Mouse (Mus musculus): Measurements from ENCODE around the gene Kcnip1.

Kcnip1 gene

DNA sequence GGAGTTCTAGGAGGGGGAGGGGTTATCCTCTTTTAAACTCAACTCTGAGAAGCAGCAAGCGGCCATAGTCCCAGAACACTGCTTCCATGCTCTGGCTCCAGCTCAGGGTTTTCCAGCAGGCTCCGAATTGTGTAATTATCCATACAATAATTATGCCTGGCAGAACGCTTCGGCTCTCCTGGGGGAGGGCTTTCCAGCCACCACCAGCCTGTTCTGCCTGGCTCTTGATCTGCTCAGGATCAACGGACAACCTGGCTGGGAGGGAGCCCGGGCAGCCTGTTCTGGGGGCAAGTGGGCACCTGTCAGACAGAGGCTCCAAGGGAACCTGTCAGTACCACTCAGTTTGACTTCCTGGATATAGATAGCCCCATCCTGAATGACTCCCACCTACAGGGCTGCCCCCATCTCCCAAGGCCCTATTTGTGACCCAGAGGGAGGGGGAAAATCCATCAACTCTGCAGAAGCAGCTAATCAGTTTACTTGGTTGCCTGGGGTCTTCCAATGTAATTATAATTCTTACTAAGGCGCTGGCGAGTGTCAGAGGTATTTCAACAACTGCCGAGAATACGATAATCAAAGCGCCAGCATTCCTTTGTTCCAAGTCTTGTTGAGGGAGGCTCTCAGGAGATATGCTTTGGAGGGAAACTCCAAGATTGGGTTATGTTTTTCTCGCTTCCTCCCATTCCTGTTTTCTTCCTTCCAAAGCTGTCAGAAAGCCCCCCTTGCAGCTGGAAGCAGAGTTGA is 165.7 kb downstream of the Kcnip1 start:
- DNase-seq (ENCODE audit: low spot score) = no peak

DNA sequence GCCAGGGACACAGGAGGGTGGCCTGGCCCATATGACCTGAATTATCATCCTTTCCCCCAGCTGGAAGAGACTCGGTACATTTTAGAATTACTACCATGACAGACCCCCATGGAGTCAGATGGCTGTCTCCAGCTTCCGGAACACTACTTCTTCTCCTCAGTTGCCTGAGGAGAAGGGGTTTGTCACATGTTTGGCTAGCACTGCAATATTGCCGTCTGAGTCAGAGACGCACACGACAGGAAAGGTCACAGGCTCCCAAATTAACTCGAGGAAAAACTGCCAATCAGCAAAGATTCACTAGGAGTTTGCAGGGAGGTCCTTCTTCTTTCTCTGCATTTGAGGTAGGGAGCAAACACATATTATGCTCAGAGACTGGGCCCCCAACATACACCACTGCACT is 168.2 kb downstream of the Kcnip1 start:
- DNase-seq (ENCODE audit: low spot score) = no peak

DNA sequence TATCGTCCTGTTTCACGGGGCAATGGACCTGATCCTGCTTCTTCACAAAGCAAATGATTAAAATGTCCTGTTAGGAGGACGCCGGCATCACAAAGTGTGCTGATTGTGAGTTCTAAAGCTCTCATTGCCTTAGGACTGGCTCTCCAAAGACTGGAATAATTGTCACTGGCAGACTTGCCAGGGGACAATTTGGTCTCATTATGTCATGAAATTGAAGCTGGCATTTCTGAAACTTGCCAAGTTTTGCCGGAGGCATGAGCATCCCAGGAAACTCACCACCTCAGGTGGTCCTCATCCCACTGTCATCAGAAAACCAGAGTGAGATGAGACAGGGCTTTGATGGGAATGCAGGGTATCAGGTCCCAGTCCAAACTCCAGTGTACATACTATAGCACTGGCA is 171.6 kb downstream of the Kcnip1 start:
- DNase-seq (ENCODE audit: low spot score) = no peak

DNA sequence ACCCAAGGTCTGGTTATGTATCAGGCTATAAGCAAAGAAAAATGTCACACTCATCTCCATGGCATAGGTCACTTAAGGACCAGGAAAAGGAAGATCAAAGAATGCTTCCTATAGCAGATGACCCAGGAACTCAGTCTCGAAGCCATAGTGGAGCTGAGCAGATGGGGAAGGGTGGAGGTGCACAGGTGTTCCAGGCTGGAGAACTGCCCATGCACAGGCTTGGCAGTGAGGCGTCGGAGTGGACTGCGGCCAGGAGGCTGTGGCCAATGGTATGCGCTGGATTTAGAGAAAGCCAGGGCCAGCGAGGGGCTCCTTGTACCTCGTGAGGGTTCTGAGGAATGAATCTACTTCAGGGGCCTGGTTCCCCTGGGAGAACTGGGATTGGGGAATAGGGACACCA is 172.1 kb downstream of the Kcnip1 start:
- DNase-seq (ENCODE audit: low spot score) = no peak

DNA sequence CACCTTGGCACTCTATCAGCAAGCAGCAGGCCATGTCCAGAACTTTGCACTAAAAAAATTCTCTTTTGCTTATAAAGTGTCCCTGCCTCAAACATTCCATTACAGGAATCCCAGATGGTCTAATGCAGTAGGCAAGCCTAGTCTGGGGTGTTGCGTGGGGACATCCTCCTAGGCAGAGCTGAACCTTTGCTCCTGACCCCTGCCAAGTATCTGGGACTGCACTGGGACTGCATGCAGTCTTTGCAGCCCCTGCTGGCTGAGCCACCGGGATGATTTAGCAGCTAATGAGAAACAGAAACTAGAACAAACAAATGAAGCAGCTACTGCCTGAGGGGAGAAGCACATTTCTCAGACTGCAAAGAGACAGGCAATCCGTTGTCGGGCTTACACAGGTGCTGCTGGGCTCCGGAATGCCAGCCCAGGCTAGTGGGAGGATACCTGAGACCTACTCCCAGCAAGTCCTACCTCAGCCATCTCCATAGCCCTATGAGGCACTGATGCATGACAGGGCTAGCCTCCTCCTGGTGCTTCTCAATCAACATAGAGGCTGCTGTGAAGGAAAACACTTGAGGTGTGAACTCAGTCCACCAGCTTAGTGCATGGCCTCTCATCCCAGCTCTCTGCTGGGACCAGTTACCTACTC is 174.0 kb downstream of the Kcnip1 start:
- DNase-seq (ENCODE audit: low spot score) = no peak

DNA sequence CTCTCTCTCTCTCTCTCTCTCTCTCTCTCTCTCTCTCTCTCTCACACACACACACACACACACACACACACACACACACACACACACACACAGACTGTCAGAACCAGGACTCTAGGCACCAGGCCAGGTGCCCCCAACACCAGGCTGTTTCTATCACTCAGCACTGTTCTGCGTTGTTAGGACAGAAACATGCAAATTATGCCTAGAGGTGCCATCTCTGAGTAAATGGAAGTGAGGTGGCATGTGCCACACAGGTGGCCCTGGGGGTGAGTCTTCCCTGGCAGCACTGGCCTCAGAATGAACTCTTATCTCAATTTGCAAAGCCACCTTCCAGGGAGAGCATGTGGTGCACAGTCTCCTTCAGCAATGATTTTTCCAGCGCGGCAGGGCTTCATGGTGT is 176.9 kb downstream of the Kcnip1 start:
- DNase-seq (ENCODE audit: low spot score) = no peak

DNA sequence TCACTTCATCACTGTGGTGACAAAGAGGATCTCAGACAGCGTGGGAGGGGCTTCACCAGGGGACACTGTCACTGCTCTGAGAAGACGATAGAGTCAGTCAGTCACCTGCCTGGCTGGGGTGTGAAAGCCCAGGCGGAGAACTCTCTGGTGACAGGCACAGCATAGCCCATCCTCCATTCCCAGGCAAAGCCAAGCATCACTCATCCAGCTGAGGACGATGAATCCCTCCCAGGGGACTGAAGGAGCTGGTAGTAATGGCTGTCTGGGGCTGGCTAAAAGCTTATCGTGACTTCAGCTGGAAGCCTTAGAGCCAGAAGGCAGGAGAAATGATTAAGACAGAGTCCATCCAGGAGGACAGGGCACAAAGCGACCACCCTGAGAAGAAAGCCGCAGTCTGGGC is 182.8 kb downstream of the Kcnip1 start:
- no peak for DNase-seq (ENCODE audit: low spot score)

DNA sequence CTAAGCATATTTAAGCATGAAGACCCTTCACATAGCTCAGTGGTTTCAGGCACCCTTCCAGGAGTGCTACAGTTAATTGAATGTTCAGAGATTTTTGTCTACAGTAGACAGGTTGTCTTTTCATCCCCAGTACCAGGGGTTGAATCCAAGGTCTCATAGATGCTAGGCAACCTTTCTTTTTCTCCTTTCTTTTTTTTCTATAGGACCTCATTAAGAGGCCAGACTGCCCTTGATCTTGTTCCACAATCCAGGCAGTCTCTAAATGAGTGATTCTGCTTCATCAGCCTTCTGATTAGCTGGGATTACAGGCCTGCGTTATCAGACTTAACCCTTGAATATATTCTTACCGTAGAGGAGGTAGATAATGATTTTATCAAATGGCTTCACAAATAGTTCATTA is 189.9 kb downstream of the Kcnip1 start:
- no peak for DNase-seq (ENCODE audit: low spot score)

DNA sequence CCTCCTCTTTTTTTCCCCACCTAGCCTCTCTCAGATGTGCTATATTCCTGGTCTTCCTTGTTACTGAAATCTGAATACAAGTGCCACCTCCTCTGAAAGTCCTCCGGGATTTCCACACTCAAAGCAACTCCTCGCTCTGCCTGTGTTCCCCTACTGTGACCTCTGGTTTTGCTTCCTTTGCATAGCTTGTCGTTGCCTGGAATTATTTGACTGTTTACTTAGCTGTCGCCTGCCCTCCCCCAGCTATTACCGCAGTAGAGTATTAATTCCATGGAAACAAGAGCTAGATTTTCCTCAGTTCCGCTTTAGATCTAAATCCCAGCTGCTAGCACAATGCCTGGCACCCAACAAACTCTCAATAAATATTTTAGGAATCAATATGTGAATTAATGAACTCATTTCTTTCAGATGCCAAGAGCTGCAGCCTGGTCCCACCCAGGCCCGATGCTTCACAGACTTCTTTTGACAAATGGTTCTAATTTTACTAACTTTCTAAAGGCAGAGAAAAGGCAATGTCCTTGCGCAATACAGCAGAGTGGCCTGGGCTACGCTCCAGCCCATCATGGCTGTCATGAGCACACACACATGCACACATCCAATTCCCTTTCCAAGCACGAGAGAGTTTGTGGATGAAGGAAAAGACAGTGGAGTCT is 192.4 kb downstream of the Kcnip1 start:
- DNase-seq (ENCODE audit: low spot score) = peak; percentile 54

DNA sequence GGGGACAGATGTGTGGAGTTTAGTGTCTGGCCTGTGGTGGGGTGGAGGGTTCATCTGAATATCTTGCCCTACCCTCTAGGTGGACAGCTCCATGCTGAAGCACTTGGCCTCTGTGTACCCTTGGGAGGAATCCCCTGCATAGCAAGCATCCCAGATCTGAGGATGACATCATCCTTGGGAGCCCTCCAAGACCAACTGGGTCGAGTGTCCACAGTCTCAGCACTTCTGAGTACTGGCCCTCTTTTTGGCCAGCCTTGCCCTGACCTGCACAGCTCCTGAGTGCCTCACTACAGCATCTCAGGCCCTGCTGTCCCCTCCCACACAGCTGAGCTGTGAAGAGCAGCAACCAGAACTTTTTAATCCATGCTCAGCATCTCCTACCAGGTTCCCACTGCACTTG is 193.0 kb downstream of the Kcnip1 start:
- peak; percentile 15 for DNase-seq (ENCODE audit: low spot score)

DNA sequence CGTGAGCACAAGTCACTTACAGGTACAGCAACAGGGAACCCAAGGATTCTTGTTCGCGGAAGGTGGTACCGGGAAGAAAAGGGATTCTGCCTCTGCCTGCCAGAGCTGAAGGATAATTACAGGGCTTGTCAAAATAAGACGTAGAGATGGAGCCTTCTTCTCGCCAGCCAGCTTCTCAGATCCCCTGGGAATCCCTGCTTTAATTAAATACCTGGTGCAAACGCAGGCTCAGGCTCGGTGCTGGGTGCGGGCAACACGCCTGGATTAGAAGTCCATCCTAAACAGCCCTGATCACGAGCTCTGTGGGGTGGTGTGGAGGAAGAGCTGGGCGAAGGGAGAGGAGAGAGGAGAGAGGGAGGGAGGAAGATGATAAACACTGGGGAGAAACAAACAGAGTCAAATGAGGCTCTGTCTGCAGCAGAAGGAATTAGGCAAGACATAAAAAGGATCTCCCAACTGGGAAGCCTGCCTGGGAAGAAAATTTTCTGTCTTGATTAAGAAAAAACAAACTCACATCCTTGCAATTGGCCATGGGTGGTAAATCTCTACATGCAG is 194.8 kb downstream of the Kcnip1 start:
- no peak for DNase-seq (ENCODE audit: low spot score)

DNA sequence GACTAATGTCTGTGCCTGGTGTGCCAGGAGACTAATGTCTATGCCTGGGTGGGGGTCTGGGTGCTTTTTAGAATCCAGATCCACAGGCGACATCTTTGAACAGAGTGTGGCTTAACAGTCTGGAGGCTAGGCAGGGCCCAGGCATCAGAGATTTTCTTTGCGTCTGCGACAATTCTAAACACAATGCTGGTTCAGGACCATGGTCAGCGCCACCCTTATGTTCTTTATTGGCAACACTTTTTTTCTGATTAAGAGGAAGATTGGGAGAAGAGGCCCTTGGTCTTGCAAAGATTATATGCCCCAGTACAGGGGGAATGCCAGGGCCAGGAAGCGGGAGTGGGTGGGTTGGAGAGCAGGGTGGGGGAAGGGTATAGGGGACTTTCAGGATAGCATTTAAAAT is 205.6 kb downstream of the Kcnip1 start:
- no peak for DNase-seq (ENCODE audit: low spot score)

DNA sequence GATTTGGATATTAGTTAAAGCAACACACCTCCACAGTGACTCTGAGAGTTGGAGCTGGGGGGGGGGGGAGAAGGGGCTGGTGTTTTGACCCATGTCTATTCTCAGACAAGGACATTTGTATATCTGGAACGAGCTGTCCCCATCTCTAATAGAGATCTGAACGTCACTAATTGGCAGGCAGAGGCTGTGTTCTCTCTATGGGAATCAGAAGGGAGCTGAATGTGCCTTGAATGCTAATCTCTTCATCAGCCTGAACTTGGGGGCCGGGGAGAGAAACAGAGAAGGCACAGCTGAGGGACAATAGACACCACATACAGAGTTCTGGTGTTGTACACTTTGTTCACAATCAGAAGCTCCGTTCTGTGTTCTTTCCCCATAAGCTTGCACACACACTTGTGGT is 206.4 kb downstream of the Kcnip1 start:
- peak; percentile 17 for DNase-seq (ENCODE audit: low spot score)

DNA sequence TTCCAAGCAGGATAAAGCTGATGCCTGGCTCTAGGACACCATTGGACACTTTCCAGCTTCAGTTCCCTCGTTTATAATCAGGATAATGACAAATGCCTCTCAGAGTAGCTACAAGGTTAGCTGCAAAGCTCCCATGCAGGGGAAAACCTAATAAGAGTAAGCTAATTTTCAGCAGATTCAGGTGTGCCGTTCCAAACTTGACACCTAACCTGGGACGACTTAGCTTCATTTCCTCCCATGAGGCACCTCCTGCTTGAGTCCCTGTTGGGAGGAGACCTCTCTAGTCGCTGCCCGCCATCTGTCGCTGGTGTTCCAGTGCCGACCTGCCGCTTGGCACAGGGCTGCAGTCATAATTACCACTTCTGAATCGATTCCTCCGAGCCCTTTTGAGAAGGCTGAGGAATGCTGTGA is 211.4 kb downstream of the Kcnip1 start:
- no peak for DNase-seq (ENCODE audit: low spot score)

DNA sequence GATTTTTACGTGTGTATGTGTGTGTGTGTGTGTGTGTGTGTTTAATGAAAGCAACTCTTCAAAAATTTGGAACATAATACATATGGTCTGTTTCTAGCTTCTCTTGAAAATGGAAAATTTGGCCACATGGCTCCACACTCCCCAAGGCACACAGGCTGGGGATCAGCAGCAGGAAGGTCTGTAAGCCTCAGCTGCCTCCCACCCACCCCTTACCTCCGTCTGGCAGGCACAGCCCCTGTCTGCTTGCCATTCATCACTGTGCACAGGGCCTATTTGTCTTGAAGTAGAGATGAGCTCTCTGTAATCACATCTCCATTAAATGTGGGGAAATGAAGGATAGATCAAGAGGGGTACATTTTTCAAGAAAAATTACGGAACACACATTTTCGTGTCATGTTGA is 212.7 kb downstream of the Kcnip1 start:
- no peak for DNase-seq (ENCODE audit: low spot score)

DNA sequence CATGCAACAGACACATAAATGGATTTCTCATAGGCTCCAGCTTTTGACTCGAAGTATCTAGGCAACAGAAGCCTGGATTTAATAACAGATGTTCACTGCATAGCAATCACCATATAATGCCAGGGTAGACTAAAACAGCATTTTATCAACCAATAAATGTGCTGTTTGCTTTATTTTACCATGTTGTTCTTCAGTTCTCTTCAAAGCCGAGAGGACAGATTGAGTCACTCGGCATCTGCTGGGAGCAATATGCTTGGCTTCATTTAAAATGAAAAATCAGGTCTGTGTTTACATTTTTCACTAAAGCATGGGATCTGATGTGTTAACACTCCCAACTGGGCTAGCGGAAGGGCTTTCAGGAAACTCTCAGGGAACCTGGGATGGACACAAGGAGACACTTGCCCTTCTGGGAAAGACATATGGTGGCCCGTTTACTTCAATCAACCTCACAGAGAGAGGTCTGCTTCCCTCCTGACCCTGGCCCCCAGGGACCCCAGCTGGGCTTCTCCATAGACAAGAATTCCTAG is 220.3 kb downstream of the Kcnip1 start:
- peak; percentile 65 for DNase-seq (ENCODE audit: low spot score)

DNA sequence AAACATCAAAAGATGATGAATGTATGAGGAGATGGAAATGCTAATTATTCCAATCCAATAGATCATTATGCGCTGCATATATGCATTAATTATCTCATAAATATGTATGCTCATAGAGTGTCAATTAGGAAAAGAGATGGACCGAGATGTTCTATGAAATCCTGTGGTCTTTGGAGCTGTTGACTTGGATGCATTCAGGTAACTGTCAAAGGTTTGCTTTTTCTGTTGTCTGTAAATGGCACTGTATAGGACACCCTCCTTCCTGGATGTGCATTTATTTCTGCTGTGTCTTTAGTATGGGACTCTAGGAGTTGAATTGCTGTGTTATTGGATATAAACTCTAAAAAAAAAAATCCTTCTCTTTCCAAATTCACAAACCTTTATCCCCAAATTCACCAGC is 220.9 kb downstream of the Kcnip1 start:
- DNase-seq (ENCODE audit: low spot score) = no peak

DNA sequence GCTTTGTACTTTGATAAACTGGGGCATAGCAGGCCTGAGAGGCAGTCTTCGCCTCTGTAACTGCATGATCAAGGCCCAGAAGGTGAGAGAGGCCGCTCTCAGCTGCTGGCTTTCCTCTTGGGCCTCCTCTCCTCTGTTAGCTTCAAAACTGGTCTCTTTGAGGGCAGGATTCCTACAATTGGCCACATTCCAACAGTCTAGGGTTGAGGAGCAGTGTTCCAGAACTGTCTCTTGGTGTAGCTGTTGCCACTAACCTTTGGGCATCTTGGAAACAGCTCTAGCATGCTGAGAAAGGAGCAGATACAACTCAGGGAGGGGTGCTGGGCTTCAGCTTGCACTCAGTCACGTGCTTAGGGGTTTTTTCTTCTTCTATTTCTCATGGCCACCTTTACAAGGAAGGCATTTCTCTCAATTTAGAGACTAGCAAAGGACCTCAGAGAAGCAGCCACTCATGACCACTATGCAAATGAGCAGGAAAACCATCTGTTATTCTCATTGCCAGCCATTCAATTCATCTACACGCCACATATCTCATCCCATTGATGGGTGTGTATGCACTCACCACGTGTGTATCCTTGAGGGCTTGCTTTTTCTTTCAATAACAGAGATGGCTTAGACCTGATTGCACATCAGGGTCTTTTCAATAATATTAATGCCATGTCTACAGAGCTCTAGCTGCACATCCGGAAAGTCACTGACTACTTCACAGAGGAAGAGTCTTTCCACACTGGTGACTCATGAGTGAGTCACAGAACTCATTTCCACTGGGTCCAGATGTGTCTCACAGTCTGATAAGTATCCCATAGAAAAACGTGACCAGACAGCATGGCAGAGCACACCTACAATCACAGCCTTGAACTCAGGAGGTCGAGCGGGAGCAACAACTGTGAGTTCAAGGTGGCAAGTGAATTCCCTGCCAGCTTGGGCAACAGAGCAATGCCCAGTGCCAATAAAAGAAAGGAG is 225.7 kb downstream of the Kcnip1 start:
- DNase-seq (ENCODE audit: low spot score) = no peak

DNA sequence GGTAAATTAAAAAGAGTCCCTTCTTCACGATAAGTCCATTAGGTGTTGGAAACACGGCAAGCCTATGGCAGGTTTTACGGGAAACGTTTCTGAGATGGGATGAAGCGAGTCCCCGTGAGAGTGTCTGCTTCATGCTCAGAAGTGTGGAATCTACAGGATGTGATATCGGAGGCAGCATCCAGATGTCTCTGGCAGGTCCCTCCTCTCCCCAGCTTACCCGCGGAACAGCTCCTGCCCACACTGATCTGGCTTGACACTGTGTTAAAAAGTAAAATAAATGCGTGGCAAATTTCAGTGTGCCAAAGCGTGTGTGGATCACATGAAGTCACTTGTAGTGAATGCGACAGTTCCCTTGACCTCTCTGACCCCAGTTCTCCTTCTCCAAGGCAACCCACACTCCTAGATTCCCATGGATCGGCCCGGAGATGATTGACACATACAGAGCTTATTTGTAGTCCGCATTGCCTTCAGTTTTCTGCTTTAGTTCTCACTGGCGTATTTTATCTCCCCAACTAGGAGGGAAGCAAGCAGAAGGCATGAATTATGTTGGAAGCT is 231.7 kb downstream of the Kcnip1 start:
- DNase-seq (ENCODE audit: low spot score) = no peak

DNA sequence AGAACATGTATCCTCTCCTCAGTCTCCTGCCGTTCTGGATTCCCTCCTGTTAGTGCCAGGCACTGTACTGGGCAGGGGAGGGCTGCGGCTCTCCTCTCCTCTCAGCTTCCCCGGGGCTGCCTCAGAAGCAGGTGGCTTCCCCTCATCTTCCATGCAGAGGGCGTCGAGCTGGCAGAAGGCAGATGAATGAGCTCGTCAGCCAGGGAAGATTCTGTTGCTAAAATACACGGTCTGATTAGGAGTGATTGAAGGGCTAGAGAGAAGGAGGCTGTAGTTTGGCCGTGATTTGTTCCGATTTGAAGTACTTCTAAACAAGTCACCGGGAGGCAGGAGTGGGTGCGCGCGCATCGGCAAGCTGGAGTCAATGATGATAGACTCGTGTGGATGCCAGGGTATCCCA is 236.3 kb downstream of the Kcnip1 start:
- peak; percentile 27 for DNase-seq (ENCODE audit: low spot score)

DNA sequence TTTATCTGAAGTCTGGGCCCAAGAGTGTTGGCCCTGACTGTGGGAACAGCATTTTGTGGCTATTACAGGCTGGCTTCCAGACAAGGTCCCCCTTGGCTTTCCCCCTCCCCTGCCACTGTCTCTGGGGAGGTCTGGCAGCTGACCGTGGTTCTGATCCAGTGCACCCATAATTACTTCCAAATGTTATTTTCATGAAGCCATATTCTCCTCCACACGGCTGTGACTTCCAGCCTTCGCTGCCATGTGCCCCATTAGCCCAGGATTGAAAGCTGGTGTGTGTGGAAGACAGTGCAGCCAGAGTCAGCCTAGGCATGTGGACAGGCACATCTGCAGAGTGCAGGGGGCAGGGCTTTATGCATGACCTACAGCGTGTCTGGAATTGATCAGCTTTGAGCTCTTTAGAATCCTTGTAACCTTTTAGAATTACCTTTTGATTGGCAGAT is 240.5 kb downstream of the Kcnip1 start:
- DNase-seq (ENCODE audit: low spot score) = no peak

All from layer of hippocampus, adult 11-12 months (tissue).